Mouse (Mus musculus) yolk sac, embryonic 10.5 days (tissue): ENCODE results near the gene Acap2.

Experiments
- DNase-seq: peaks from one replicate; pipeline ENCODE4 v3.0.0-alpha.2; 2017; ENCODE audit warnings: low spot score

Gene Acap2

GRCm38 (mm10) chr16:31167017-31167887 lies 33.8 kb downstream of the Acap2 start:
- DNase-seq = no peak

- DNase-seq = no peak
Observed at GRCm38 (mm10) chr16:31165907-31166306, 35.1 kb downstream of the Acap2 start.

- DNase-seq = no peak
Observed at GRCm38 (mm10) chr16:31165467-31165866, 35.6 kb downstream of the Acap2 start.

- DNase-seq = no peak
Observed at GRCm38 (mm10) chr16:31164125-31164524, 36.9 kb downstream of the Acap2 start.

GRCm38 (mm10) chr16:31160486-31160885 lies 40.6 kb downstream of the Acap2 start:
- DNase-seq = no peak

GRCm38 (mm10) chr16:31159491-31159890 lies 41.6 kb downstream of the Acap2 start:
- DNase-seq = peak; percentile 62

- DNase-seq = no peak
Observed at GRCm38 (mm10) chr16:31149841-31150240, 51.2 kb downstream of the Acap2 start.

- DNase-seq = no peak
Observed at GRCm38 (mm10) chr16:31148891-31149290, 52.2 kb downstream of the Acap2 start.

GRCm38 (mm10) chr16:31147766-31148165 lies 53.3 kb downstream of the Acap2 start:
- no peak for DNase-seq

- DNase-seq = no peak
Observed at GRCm38 (mm10) chr16:31141916-31142315, 59.1 kb downstream of the Acap2 start.

GRCm38 (mm10) chr16:31136616-31137253 lies 64.3 kb downstream of the Acap2 start:
- no peak for DNase-seq

- peak; percentile 25 for DNase-seq
Observed at GRCm38 (mm10) chr16:31135519-31135918, 65.5 kb downstream of the Acap2 start.

GRCm38 (mm10) chr16:31131531-31131930 lies 69.5 kb downstream of the Acap2 start:
- peak; percentile 39 for DNase-seq

GRCm38 (mm10) chr16:31128116-31128515 lies 72.9 kb downstream of the Acap2 start:
- DNase-seq = no peak

- no peak for DNase-seq
Observed at GRCm38 (mm10) chr16:31124991-31125390, 76.1 kb downstream of the Acap2 start.

GRCm38 (mm10) chr16:31121612-31122011 lies 79.4 kb downstream of the Acap2 start:
- DNase-seq = no peak

- no peak for DNase-seq
Observed at GRCm38 (mm10) chr16:31113596-31113995, 87.4 kb downstream of the Acap2 start.

- DNase-seq = no peak
Observed at GRCm38 (mm10) chr16:31101352-31101751, 99.7 kb downstream of the Acap2 start.

- peak; percentile 51 for DNase-seq
Observed at GRCm38 (mm10) chr16:31099906-31100305, 101.1 kb downstream of the Acap2 start.

GRCm38 (mm10) chr16:31094036-31094435 lies 107.0 kb downstream of the Acap2 start:
- no peak for DNase-seq

- DNase-seq = no peak
Observed at GRCm38 (mm10) chr16:31093186-31093585, 107.9 kb downstream of the Acap2 start.

GRCm38 (mm10) chr16:31081891-31082290 lies 119.2 kb downstream of the Acap2 start:
- DNase-seq = no peak

GRCm38 (mm10) chr16:31081125-31081664 lies 119.8 kb downstream of the Acap2 start, which contains the start of gene Xxylt1:
Gene Xxylt1 (minus strand): TSS chr16:31081432.
- DNase-seq = peak; percentile 94
